Mouse (Mus musculus): ENCODE results near the gene Fam32a. TPM values are rescaled to one million over a fixed set of nuclear protein-coding genes. Genes with fewer than 3 reads are reported as not detected.

The Fam32a gene
- polyA plus RNA-seq, 2 experiments = 56.4 to 58.9 TPM

DNA sequence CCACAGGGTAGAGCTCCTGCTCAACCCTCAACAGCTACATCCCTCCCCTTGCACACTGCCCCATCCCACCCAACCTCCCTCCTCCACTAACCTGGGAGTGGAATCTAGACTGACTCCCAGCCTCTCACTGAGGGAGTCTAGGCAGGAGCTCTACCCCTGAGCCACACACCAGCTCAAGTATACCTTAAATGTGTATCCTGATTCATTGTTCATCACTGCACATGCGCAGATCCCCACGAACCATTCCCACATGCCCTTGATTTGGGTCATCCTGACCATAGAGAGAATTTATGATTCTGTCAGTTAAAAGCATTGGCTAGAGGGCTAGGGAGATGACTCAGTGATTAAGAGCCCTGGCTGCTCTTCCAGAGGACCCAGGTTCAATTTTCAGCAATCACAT, 43.2 kb downstream of the Fam32a start:
- DNase-seq (ENCODE audit: low spot score) = no peak
- H3K36me3 ChIP-seq (ENCODE audit: control insufficient read depth, insufficient read depth, low read length) = no peaks in the 10 kb centered on the region
- no peak overlapping the region for H3K9ac ChIP-seq (ENCODE audit: low read depth, low read length, severe bottlenecking)
- H3K27ac ChIP-seq (replicated peaks; ENCODE audit: low read depth, low read length) = no peak overlapping the region
- no peak overlapping the region for H3K4me2 ChIP-seq (replicated peaks; ENCODE audit: low read depth, low read length, severe bottlenecking)
- TF ChIP-seq POLR2A (IDR thresholded peaks at IDR 0.05; ENCODE audit: borderline replicate concordance, extremely low read depth, insufficient read depth, insufficient read length) = no peak
- ATAC-seq (ENCODE audit: low FRiP score, low read depth) = no peak
- H3K9me3 ChIP-seq (ENCODE audit: control insufficient read depth, low read length) = no peaks in the 10 kb centered on the region
- WGBS = 93% methylated on average over 2 of the region's 2 CpGs
- H3K4me3 ChIP-seq (replicated peaks; ENCODE audit: low read length) = no peak overlapping the region
- H3K4me1 ChIP-seq (ENCODE audit: control insufficient read depth, insufficient read depth, low read length) = 0 out of 2 replicates have a peak, but pooled peaks cover 5% of the 10 kb centered on the region
- H3K27me3 ChIP-seq (ENCODE audit: control insufficient read depth, insufficient read depth, low read length) = no peaks in the 10 kb centered on the region

DNA sequence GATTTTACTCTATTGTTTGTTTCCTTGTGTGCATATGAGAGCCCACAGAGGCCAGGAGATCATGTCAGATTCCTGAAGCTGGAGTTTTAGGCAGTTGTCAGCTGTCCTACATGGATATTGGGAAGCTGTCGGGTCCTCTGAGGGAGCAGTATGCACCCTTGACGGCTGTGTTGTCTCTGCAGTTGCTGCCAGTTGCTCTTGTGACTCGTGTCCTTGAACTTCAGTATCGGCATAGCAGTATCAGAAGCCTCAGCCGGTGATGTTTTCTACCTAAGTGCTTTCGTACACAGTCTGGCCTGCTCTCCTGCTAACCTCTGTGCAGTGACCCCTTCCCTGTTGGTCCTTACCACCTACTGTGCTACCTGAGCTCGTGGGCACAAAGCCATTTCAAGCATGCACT, 43.9 kb downstream of the Fam32a start:
- no peaks in the 10 kb centered on the region for H3K27me3 ChIP-seq (ENCODE audit: control insufficient read depth, insufficient read depth, low read length)
- no peaks in the 10 kb centered on the region for H3K9me3 ChIP-seq (ENCODE audit: control insufficient read depth, low read length)
- no peak for TF ChIP-seq POLR2A (IDR thresholded peaks at IDR 0.05; ENCODE audit: borderline replicate concordance, extremely low read depth, insufficient read depth, insufficient read length)
- ATAC-seq (ENCODE audit: low FRiP score, low read depth) (no peak), DNase-seq (ENCODE audit: low spot score) (no peak)
- H3K36me3 ChIP-seq (ENCODE audit: control insufficient read depth, insufficient read depth, low read length) = no peaks in the 10 kb centered on the region
- no peak overlapping the region for H3K4me3 ChIP-seq (replicated peaks; ENCODE audit: low read length)
- H3K4me1 ChIP-seq (ENCODE audit: control insufficient read depth, insufficient read depth, low read length) = 0 out of 2 replicates have a peak, but pooled peaks cover 5% of the 10 kb centered on the region
- no peak overlapping the region for H3K4me2 ChIP-seq (replicated peaks; ENCODE audit: low read depth, low read length, severe bottlenecking)
- 74% methylated on average over 7 of the region's 7 CpGs for WGBS
- H3K9ac ChIP-seq (ENCODE audit: low read depth, low read length, severe bottlenecking) = no peak overlapping the region
- no peak overlapping the region for H3K27ac ChIP-seq (replicated peaks; ENCODE audit: low read depth, low read length)

DNA sequence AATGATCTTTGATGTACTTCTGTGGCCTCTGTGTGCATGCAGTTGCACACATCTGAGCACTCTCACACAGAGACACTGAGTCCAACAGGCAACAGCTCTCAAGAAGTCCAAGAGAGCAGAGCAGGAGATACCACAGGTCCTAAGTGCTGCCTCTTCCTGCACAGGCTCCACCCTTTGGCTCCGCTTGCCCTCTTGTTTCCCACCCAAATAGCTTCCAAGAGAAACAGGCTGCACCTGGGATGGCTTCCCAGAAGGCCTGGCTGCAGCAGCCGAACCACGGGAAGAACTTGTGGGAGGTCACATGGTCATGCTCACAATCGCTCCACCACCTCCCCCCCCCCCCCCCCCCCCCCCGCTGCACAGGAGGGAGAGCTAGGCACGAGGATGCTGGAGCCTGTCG, 45.8 kb downstream of the Fam32a start:
- Histone ChIP-seq H3K9ac (ENCODE audit: low read depth, low read length, severe bottlenecking) (no peak overlapping the region), H3K4me1 (ENCODE audit: control insufficient read depth, insufficient read depth, low read length) (0 out of 2 replicates have a peak, but pooled peaks cover 5% of the 10 kb centered on the region), H3K36me3 (ENCODE audit: control insufficient read depth, insufficient read depth, low read length) (no peaks in the 10 kb centered on the region), H3K4me2 (replicated peaks; ENCODE audit: low read depth, low read length, severe bottlenecking) (no peak overlapping the region), H3K9me3 (ENCODE audit: control insufficient read depth, low read length) (no peaks in the 10 kb centered on the region), H3K27ac (replicated peaks; ENCODE audit: low read depth, low read length) (no peak overlapping the region), H3K4me3 (replicated peaks; ENCODE audit: low read length) (no peak overlapping the region), H3K27me3 (ENCODE audit: control insufficient read depth, insufficient read depth, low read length) (no peaks in the 10 kb centered on the region)
- 63% methylated on average over 4 of the region's 7 CpGs for WGBS
- ATAC-seq (ENCODE audit: low FRiP score, low read depth) (no peak), DNase-seq (ENCODE audit: low spot score) (no peak)
- TF ChIP-seq POLR2A (IDR thresholded peaks at IDR 0.05; ENCODE audit: borderline replicate concordance, extremely low read depth, insufficient read depth, insufficient read length) = no peak

DNA sequence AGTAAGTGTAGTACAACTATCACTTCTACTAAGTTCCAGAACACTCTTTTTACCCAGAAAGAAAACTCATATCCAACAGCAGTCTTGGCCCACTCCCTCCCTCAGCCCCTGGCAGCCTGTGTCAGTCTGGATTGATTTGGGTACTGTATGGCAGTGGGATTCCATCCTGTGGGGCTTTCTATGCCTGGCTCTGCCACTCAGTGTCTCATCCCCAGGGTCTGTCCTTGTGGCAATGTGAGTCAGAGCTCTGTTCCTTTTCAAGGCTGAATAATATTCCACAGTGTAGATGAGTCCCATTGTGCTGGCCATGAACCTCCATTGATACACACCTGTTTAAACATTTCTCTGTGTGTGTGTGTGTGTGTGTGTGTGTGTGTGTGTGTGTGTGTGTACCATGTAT, 47.1 kb downstream of the Fam32a start:
- no peak overlapping the region for H3K4me2 ChIP-seq (replicated peaks; ENCODE audit: low read depth, low read length, severe bottlenecking)
- no peak for TF ChIP-seq POLR2A (IDR thresholded peaks at IDR 0.05; ENCODE audit: borderline replicate concordance, extremely low read depth, insufficient read depth, insufficient read length)
- no peaks in the 10 kb centered on the region for H3K36me3 ChIP-seq (ENCODE audit: control insufficient read depth, insufficient read depth, low read length)
- DNase-seq (ENCODE audit: low spot score) (no peak), ATAC-seq (ENCODE audit: low FRiP score, low read depth) (no peak)
- H3K9me3 ChIP-seq (ENCODE audit: control insufficient read depth, low read length) = no peaks in the 10 kb centered on the region
- H3K9ac ChIP-seq (ENCODE audit: low read depth, low read length, severe bottlenecking) = no peak overlapping the region
- H3K4me3 ChIP-seq (replicated peaks; ENCODE audit: low read length) = no peak overlapping the region
- H3K27me3 ChIP-seq (ENCODE audit: control insufficient read depth, insufficient read depth, low read length) = no peaks in the 10 kb centered on the region
- H3K4me1 ChIP-seq (ENCODE audit: control insufficient read depth, insufficient read depth, low read length) = no peaks in the 10 kb centered on the region
- H3K27ac ChIP-seq (replicated peaks; ENCODE audit: low read depth, low read length) = no peak overlapping the region

DNA sequence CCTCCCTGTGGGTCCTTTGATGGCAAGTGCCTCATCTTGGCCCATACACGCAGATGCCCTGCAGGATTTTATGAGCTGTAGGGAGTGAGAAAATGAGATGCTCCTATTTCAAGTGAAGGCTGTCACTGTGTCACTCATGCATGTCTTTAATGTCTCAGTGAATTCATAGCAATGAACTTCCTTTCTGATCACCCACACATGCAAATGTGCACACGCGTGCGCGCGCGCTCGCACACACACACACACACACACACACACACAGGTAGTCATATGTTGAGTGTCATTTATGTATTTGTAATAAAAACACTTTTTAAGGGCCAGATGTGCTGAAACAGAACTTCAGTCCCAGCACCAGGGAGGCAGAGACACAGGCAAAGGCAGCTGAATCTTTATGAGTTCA, 47.6 kb downstream of the Fam32a start:
- Histone ChIP-seq H3K4me2 (replicated peaks; ENCODE audit: low read depth, low read length, severe bottlenecking) (no peak overlapping the region), H3K9ac (ENCODE audit: low read depth, low read length, severe bottlenecking) (no peak overlapping the region), H3K27ac (replicated peaks; ENCODE audit: low read depth, low read length) (no peak overlapping the region), H3K4me3 (replicated peaks; ENCODE audit: low read length) (no peak overlapping the region), H3K9me3 (ENCODE audit: control insufficient read depth, low read length) (no peaks in the 10 kb centered on the region), H3K27me3 (ENCODE audit: control insufficient read depth, insufficient read depth, low read length) (no peaks in the 10 kb centered on the region), H3K4me1 (ENCODE audit: control insufficient read depth, insufficient read depth, low read length) (no peaks in the 10 kb centered on the region), H3K36me3 (ENCODE audit: control insufficient read depth, insufficient read depth, low read length) (no peaks in the 10 kb centered on the region)
- 98% methylated on average over 8 of the region's 8 CpGs for WGBS
- DNase-seq (ENCODE audit: low spot score) = no peak
- no peak for ATAC-seq (ENCODE audit: low FRiP score, low read depth)
- no peak for TF ChIP-seq POLR2A (IDR thresholded peaks at IDR 0.05; ENCODE audit: borderline replicate concordance, extremely low read depth, insufficient read depth, insufficient read length)

DNA sequence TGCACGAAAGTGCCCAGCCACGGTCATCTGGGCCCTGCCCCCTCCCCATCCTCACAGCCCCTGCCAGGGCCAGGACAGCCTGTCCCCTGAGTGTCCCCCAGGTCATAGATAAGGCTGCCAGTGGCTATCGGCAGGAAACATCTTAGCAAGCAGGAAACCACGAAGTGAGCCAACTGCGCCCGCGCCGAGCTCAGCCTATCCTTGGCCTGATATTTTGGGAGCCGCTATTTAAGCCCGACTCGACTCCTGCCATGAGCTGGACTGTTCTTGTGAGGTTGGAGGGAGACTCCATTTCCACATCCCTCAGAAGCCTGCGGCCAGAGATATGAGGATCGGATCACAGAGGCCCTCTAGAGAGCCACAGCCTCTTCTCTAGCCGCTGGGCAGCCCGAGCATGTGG, 48.8 kb downstream of the Fam32a start:
- H3K9me3 ChIP-seq (ENCODE audit: control insufficient read depth, low read length) = no peaks in the 10 kb centered on the region
- H3K9ac ChIP-seq (ENCODE audit: low read depth, low read length, severe bottlenecking) = no peak overlapping the region
- no peaks in the 10 kb centered on the region for H3K4me1 ChIP-seq (ENCODE audit: control insufficient read depth, insufficient read depth, low read length)
- ATAC-seq (ENCODE audit: low FRiP score, low read depth) (no peak), DNase-seq (ENCODE audit: low spot score) (peak; percentile 8)
- H3K4me3 ChIP-seq (replicated peaks; ENCODE audit: low read length) = no peak overlapping the region
- H3K36me3 ChIP-seq (ENCODE audit: control insufficient read depth, insufficient read depth, low read length) = no peaks in the 10 kb centered on the region
- WGBS = 85% methylated on average over 15 of the region's 15 CpGs
- no peak overlapping the region for H3K4me2 ChIP-seq (replicated peaks; ENCODE audit: low read depth, low read length, severe bottlenecking)
- H3K27me3 ChIP-seq (ENCODE audit: control insufficient read depth, insufficient read depth, low read length) = no peaks in the 10 kb centered on the region
- 0 out of 2 replicates have a peak overlapping the region, but pooled peaks have one; percentile 19 for H3K27ac ChIP-seq (replicated peaks; ENCODE audit: low read depth, low read length)
- TF ChIP-seq POLR2A (IDR thresholded peaks at IDR 0.05; ENCODE audit: borderline replicate concordance, extremely low read depth, insufficient read depth, insufficient read length) = no peak

Data from limb, embryonic 14.5 days (tissue).